Mouse (Mus musculus): ENCODE data around the gene Lin7a.

GRCm38 (mm10) chr10:107339524-107339923, 68.0 kb downstream of the Lin7a start:
- TF ChIP-seq CTCF (IDR thresholded peaks at IDR 0.05; ENCODE audit: low read depth): no peak
- TF ChIP-seq EP300 (optimal IDR thresholded peaks at IDR 0.05): no peak
